Mouse (Mus musculus) liver, embryonic 12.5 days (tissue): ENCODE measurements around the gene Cpt1c. TPM values are rescaled to one million over a fixed set of nuclear protein-coding genes. Genes with fewer than 3 reads are reported as not detected.
"Not testable (repeated sequence)": the region's sequence is repeated elsewhere in the genome, so short reads cannot be mapped to it uniquely, and the experiment has no call there.

Experiments
- ATAC-seq: fragments of 200-750 bp; cut with Nextera tagmentation; 2 replicates; pipeline ENCODE4 v1.8.0; 2017; ENCODE audit warnings: moderate number of reproducible peaks, mild to moderate bottlenecking, moderate library complexity
- H3K27ac ChIP-seq: fragments of 300-500 bp; sonication (generic); 2 replicates; pipeline ENCODE4 v1.5.1; 2016; ENCODE audit warnings: mild to moderate bottlenecking
- H3K27me3 ChIP-seq: fragments of 300-500 bp; sonication (generic); replicated peaks from 2 replicates; pipeline ENCODE4 v1.6.1; 2016; ENCODE audit warnings: mild to moderate bottlenecking, moderate library complexity
- H3K36me3 ChIP-seq: fragments of 300-500 bp; sonication (generic); 2 replicates; pipeline ENCODE4 v1.6.1; 2016; ENCODE audit warnings: mild to moderate bottlenecking, moderate library complexity
- H3K4me1 ChIP-seq: fragments of 300-500 bp; sonication (generic); 2 replicates; pipeline ENCODE4 v1.6.1; 2016
- H3K4me2 ChIP-seq: fragments of 300-500 bp; sonication (generic); 2 replicates; pipeline ENCODE4 v1.6.1; 2016; ENCODE audit warnings: mild to moderate bottlenecking, moderate library complexity
- H3K4me3 ChIP-seq: fragments of 300-500 bp; sonication (generic); 2 replicates; pipeline ENCODE4 v1.5.1; 2016; ENCODE audit warnings: mild to moderate bottlenecking, moderate library complexity
- H3K9ac ChIP-seq: fragments of 300-500 bp; sonication (generic); 2 replicates; pipeline ENCODE4 v1.6.1; 2016; ENCODE audit warnings: mild to moderate bottlenecking, moderate library complexity
- H3K9me3 ChIP-seq: fragments of 300-500 bp; sonication (generic); replicated peaks from 2 replicates; pipeline ENCODE4 v1.6.1; 2016; ENCODE audit warnings: mild to moderate bottlenecking, moderate library complexity
- WGBS: fragments of 180-500 bp; shearing (Covaris S2); methylation state at CpG from one replicate; pipeline ENCODE4 v1.1.7; 2016; ENCODE audit not compliant: insufficient replicate concordance; 5-methylcytosine and 5-hydroxymethylcytosine counted together
- polyA plus RNA-seq: library from polyadenylated mRNA; unstranded; fragments of >200 nt; fragmentation: Nextera tagmentation; extraction: Ambion mirVana; gene quantifications from 2 replicates; pipeline ENCODE4 v1.2.1, GENCODE M21; 2016

Gene Cpt1c
- polyA plus RNA-seq, result 4.0 and 4.3 TPM in 2 replicates

DNA sequence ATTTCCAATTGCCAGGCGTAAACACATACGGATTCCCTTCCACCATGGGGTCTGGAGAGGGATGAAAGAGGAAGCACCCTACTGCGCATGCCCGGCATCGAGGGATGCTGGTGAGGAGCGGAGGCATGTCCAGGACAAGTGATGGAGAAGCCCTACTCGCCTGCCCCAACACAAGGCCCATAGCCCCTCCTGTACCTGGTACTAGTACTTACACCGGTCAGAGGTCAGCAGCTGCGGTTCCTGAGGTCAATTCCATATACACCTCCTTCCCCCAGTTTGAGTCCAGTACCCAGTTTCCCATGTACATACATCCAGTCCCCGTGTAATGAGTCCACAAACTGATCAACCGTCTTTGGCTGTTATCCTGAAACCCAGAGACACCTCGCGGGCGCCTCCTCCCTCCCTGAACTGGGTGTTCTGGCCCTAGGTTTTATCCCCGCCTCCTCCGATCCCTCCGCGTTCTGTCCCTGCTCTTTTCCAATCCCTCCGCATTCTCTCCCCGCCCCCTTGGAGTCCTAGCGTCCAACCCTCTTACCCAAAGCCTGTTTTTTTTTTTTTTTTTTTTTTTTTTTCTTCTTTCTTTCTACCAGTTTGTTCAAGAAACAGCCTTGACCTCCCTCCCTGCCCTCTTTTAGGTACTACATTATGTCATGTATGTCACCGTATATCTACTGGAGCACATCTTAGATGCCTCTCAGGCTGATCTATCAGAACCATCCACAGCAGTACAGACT is at the start of gene Cpt1c:
TSS of gene Cpt1c (minus strand) at position 469 of the 734 bp plus-strand sequence.
- peak; percentile 40; the same call in 1 of the 2 replicates for ATAC-seq
- Histone ChIP-seq H3K4me3 (peak within 1 kb of the TSS; percentile 40), H3K9ac (peak within 1 kb of the TSS; percentile 47), H3K4me2 (peak within 1 kb of the TSS; percentile 68), H3K36me3 (peaks cover 44% of the 10 kb centered on the region), H3K9me3 (no peaks in the 10 kb centered on the region), H3K27ac (peak within 1 kb of the TSS; percentile 59), H3K4me1 (peaks cover 51% of the 10 kb centered on the region), H3K27me3 (0 out of 2 replicates have a peak, but pooled peaks cover 10% of the 10 kb centered on the region)
- WGBS, result 7% methylated on average over 22 of the region's 22 CpGs

DNA sequence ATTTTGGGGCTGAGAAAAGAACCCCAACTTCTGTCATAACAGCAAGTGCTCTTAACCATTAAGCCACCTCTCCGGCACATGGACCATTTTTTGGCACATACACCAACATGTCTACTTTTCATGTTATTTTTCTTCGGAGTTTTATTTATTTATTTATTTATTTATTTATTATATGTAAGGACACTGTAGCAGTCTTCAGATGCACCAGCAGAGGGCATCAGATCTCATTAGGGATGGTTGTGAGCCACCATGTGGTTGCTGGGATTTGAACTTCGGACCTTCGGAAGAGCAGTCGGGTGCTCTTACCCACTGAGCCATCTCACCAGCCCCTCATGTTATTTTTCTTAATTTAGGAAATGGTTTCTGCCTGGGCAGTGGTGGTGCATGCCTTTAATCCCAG is 49.1 kb upstream of the Cpt1c start:
- WGBS, result 62% methylated on average over 5 of the region's 5 CpGs
- H3K4me3 ChIP-seq, ATAC-seq, H3K4me1 ChIP-seq, H3K9ac ChIP-seq, H3K9me3 ChIP-seq, H3K4me2 ChIP-seq, H3K27ac ChIP-seq: not testable (repeated sequence)
- peaks cover 19% of the 10 kb centered on the region for H3K36me3 ChIP-seq
- H3K27me3 ChIP-seq, result peaks cover 27% of the 10 kb centered on the region

DNA sequence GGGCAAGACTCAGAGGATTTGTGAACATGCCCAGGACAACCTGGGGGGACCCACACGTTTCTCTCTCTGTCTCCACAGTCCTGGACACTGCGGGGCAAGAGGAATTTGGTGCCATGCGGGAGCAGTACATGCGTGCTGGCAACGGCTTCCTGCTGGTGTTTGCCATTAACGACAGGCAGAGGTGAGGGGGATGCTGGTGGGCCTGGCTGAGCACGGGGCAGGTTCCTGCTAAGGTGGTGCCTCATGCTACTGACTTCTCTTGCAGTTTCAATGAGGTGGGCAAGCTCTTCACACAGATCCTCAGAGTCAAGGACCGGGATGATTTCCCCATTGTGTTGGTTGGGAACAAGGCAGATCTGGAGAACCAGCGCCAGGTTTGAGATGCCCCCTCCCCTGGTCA is 45.6 kb upstream of the Cpt1c start:
- WGBS, result 58% methylated on average over 9 of the region's 9 CpGs
- no peak for ATAC-seq
- H3K27ac ChIP-seq, result no peak overlapping the region

DNA sequence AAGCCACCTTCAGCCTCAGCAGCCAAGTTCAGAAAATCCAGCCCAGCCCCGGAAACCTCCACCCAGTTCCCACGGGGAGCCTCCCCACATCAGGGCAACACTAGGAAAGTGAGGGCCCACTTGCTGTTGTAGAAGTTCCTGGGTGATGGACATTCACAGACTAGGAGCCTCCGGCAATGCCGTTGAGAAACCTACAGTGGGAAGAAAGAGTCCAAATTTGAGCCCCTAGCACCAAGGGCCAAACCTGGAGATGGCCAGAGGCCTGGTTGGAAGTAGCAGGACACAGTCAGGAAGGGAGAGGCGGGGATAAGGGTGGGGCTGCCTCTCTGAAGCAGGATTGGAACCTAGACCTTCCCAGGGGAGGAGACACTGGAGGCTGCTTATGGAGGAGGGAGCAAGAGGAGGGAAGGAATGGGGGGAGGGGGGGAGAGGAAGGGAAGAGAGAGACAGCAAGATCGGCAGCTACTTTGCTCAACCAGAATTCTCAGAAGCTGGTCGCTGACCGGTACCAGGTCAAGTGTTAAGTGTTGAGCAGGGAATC is 44.5 kb upstream of the Cpt1c start:
- Histone ChIP-seq H3K27me3 (peaks cover 36% of the 10 kb centered on the region), H3K9ac (no peak overlapping the region), H3K36me3 (no peaks in the 10 kb centered on the region; the same call in 1 of the 2 replicates), H3K9me3 (no peaks in the 10 kb centered on the region), H3K27ac (0 out of 2 replicates have a peak overlapping the region, but pooled peaks have one; percentile 13), H3K4me3 (peak overlapping the region; percentile 93; the same call in 1 of the 2 replicates), H3K4me2 (peak overlapping the region; percentile 98), H3K4me1 (peaks cover 35% of the 10 kb centered on the region)
- ATAC-seq, result no peak
- 18% methylated on average over 8 of the region's 8 CpGs for WGBS

More for the DNA sequence above, 45.6 kb upstream of the Cpt1c start:
- no peaks in the 10 kb centered on the region for H3K9me3 ChIP-seq
- H3K4me2 ChIP-seq, result no peak overlapping the region
- no peak overlapping the region for H3K9ac ChIP-seq
- H3K4me1 ChIP-seq, result peaks cover 24% of the 10 kb centered on the region
- H3K27me3 ChIP-seq, result peaks cover 36% of the 10 kb centered on the region
- H3K36me3 ChIP-seq, result no peaks in the 10 kb centered on the region
- no peak overlapping the region for H3K4me3 ChIP-seq

DNA sequence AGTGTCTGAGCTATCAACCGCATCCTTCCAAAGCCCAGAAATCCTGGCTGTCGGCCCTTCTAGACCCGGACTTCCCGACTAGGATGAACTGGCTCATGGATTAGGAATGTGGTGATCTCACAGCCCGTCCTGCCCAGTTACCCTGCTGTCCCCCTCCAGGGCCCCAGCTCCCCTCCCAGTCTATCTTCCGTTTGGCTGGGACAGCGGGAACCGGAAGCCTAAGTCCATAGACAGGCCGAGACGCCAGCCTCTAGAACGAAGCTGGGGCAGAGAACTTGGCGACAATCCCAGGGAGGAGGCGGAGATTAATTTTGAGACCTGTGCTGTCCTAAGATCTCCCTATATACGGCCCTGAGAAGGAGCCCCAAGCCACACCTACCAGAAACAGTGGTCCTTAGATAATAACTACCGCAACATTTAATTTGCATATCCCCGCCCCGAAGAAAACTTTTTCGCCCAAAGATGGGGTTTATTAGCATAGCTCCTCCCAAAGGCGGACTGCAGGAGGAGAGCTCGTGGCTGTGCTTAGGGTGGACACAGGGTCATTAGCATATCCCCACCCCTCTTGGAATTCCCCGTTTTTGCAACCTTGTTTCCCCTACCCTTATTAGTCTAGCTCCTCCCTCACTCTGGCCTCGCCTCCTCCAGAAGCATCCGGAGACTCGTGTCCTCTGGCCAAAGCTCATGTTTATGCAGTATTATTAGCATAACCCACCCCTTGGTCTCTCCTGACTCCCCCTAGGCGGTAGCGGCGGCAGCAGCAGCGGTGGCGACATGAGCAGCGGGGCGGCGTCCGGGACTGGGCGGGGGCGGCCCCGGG is 42.8 kb upstream of the Cpt1c start, which contains the start of gene Rras:
TSS of gene Rras (plus strand) at position 720 of the 820 bp plus-strand sequence.
- Histone ChIP-seq H3K9ac (peak within 1 kb of the TSS; percentile 96), H3K9me3 (no peaks in the 10 kb centered on the region), H3K36me3 (peaks cover 15% of the 10 kb centered on the region), H3K4me1 (peaks cover 52% of the 10 kb centered on the region), H3K4me2 (peak within 1 kb of the TSS; percentile 98), H3K27ac (peak within 1 kb of the TSS; percentile 92), H3K4me3 (peak within 1 kb of the TSS; percentile 93), H3K27me3 (peaks cover 36% of the 10 kb centered on the region)
- under 1% methylated on average over 36 of the region's 36 CpGs for WGBS
- ATAC-seq, result peak; percentile 88

DNA sequence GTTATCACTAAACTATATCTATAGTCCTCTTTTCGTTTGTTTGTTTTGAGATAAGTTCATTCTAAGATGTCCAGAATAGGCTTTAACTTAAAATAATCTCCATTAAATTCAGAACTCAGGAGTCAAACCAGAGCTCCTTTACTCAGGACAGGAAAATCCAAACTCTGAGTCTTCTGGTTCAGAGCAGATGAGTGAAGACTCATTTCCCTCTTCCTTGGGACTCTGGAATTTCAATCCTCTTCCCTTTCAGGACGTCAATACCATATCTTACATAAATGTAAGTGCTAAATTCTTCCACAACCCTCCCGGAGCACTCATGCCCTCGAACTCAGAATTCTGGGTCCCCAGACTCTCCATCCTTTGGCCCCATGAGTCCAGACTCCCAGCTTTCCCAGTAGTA is 42.1 kb upstream of the Cpt1c start:
- H3K4me3 ChIP-seq, result peak overlapping the region; percentile 93
- H3K9ac ChIP-seq, result peak overlapping the region; percentile 96
- ATAC-seq, result no peak
- H3K27me3 ChIP-seq, result peaks cover 36% of the 10 kb centered on the region
- WGBS, result 2% methylated on average over 4 of the region's 4 CpGs
- peak overlapping the region; percentile 98 for H3K4me2 ChIP-seq
- H3K9me3 ChIP-seq, result no peaks in the 10 kb centered on the region
- H3K4me1 ChIP-seq, result peaks cover 53% of the 10 kb centered on the region
- peak overlapping the region; percentile 92 for H3K27ac ChIP-seq
- H3K36me3 ChIP-seq, result peaks cover 22% of the 10 kb centered on the region

DNA sequence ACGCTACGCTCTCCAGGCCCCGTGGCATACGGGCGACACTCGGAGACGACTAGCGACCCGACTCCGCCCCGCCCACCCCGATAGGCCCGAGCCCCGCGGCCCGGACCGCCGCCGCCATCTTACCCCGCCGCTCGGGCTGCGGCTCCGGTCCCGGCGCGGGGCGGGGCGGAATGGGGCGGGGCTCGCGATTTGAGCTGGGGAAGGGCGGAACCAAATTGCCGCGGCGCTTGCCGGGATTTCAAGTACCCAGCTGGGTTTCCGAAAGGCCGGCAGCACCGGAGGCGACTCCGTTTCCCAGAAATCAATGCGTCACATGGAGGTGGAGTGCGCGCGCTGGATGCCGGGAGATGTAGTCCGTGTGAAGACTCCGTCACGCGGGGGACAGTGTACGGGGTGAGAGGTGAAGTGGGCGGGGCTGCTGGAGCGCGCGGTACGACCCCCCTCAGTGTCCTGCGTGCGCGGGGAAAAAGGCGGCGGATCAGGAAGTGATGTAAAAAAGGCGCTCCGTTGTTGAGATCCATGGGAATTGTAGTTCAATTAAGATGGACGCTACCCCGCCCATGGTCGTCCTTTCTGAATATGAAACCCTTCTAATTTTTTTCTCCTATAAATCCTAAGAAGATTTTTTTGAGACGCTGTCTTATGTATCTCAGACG is 41.4 kb upstream of the Cpt1c start, which contains the start of gene Scaf1:
TSS of gene Scaf1 (minus strand) at position 407 of the 656 bp plus-strand sequence.
- Histone ChIP-seq H3K9ac (peak within 1 kb of the TSS; percentile 96), H3K36me3 (peaks cover 29% of the 10 kb centered on the region), H3K4me1 (peaks cover 53% of the 10 kb centered on the region), H3K27ac (peak within 1 kb of the TSS; percentile 92), H3K4me3 (peak within 1 kb of the TSS; percentile 93), H3K27me3 (peaks cover 33% of the 10 kb centered on the region), H3K4me2 (peak within 1 kb of the TSS; percentile 98), H3K9me3 (no peaks in the 10 kb centered on the region)
- peak; percentile 82 for ATAC-seq
- WGBS, result 1% methylated on average over 69 of the region's 69 CpGs

DNA sequence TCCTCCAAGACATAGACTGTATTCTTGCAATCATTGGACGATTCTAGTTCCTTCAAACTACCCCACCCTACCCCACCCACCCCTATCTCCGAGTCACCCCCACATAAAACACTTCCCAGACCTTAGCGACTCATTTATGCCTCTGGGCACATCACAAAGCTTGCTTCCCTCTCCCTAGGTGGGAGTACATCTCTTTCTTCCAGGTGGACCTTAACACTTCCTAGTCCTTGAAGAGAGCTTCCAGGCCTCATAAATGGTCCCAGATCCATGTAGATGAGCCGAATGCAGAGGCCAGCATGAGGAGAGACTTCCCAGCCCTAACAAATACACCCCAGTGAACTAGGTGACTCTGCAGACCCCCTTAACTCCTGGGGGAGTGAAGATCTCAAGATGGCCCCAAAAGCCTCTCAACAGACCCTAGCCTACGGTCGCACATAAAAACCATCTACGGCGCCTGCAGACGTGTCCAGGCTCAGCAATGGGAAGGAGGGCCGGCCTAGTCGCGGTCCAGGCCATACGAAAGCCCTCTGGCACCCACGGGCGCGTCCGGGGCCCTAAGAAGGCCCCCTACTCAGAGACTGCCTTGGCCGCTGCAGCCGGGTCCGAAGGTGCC is 40.8 kb upstream of the Cpt1c start:
- peak overlapping the region; percentile 93 for H3K4me3 ChIP-seq
- H3K27ac ChIP-seq, result peak overlapping the region; percentile 92
- peaks cover 53% of the 10 kb centered on the region for H3K4me1 ChIP-seq
- ATAC-seq, result no peak
- no peaks in the 10 kb centered on the region for H3K9me3 ChIP-seq
- WGBS, result under 1% methylated on average over 20 of the region's 20 CpGs
- peak overlapping the region; percentile 96 for H3K9ac ChIP-seq
- H3K4me2 ChIP-seq, result peak overlapping the region; percentile 98
- peaks cover 35% of the 10 kb centered on the region for H3K36me3 ChIP-seq
- H3K27me3 ChIP-seq, result peaks cover 26% of the 10 kb centered on the region

DNA sequence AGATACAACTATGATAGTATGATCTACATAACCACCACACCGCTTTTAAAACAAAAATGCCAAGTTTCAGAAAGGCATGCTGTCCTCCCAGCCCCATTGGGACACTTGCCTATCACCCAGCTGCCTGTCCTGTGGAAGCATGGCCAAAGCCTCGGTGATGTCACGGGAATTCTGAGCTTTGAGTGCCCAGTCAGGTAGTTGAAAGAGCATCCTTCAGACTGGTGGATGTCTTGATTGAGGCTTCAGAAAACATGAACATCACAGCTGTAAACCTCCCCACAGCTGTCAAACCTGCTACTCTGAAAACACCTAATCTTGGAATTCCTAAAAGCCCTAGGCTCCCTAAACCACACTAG is 39.4 kb upstream of the Cpt1c start:
- Histone ChIP-seq H3K4me3 (no peak overlapping the region), H3K4me2 (peak overlapping the region; percentile 98; the same call in 1 of the 2 replicates)

DNA sequence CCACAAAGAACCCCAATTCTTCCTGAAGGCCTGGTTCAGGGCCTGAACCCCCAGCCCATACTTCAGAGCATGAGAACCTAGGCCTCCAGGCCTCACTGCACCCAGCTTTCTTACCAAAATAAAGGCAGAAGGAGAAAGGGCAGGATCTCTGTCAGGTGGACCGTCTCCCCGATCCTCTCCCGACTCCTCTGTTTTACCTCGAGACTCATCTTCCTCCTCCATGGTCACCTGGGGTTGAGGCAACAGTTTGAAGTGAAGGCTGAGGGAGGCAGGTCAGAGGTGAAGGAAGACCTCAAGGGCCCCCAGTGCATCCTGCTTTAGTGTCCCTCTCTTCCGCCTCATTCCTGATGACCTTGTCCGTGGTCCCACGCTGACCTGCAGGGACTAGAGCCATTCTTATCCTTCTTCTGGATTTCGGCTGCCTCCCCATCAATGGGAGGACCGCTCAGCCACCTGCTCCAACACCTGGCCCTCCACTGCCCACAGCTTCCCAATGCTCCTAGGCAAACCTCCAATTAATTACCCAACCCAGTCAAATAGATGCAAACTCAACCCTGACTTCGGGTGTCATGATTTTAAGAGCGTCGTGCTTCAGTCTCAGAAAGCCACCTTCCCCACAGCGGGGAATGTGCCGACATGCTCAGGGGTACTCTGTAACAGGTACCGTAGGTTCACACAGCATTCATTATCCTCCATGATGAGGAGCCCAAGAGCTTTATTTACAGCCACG is 38.9 kb upstream of the Cpt1c start:
- Histone ChIP-seq H3K4me2 (peak overlapping the region; percentile 31), H3K4me3 (no peak overlapping the region), H3K36me3 (peaks cover 54% of the 10 kb centered on the region), H3K9me3 (no peaks in the 10 kb centered on the region), H3K9ac (peak overlapping the region; percentile 49), H3K4me1 (peaks cover 44% of the 10 kb centered on the region), H3K27ac (peak overlapping the region; percentile 60), H3K27me3 (peaks cover 7% of the 10 kb centered on the region)
- no peak for ATAC-seq
- WGBS, result 89% methylated on average over 16 of the region's 16 CpGs

More for the DNA sequence above, 39.4 kb upstream of the Cpt1c start:
- Histone ChIP-seq H3K27me3 (peaks cover 13% of the 10 kb centered on the region), H3K27ac (peak overlapping the region; percentile 92; the same call in 1 of the 2 replicates), H3K9ac (no peak overlapping the region), H3K4me1 (peaks cover 50% of the 10 kb centered on the region), H3K36me3 (peaks cover 49% of the 10 kb centered on the region), H3K9me3 (no peaks in the 10 kb centered on the region)
- ATAC-seq, result no peak
- WGBS, result 95% methylated on average over 3 of the region's 3 CpGs
